Mouse (Mus musculus): ENCODE results near the gene Tmem51. TPM values are rescaled to one million over a fixed set of nuclear protein-coding genes. Genes with fewer than 3 reads are reported as not detected.

Tmem51 gene
- polyA plus RNA-seq, 1 experiment from 2014 or later, result 14.2 TPM

DNA sequence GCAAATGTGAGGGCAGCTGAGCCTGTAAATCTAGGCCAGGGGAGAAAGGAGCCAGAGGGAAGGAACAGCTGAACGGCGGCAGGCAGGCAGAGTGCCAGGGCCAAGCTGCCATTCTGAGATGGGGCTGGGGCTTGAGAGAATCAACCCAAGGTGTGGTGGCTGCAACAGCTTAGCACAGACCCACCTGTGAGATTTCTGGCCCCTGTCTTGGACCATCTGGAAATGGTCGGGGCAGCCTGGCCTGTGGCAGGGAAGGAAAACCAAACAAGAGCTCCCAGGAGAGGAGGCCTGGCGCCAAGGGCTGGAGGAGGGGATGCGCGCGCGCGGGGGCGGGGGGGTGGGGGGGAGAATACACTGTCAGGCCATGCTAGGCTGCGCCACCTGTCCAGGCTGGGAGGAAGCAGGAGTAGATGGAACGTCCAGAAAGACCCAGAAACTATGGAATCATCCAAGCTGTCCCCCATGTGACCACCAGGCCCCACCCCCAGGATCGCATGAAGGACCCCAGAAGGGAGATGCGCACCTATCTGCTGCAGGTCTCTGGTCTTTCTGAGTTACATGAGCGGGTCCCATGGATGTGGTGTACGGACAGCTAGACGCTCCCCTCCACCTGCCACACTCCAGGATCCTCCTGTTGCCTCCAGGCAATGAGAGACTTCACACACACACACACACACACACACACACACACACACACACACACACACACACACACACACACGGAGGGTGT is 3.0 kb downstream of the Tmem51 start:
- no peak overlapping the region for H3K9ac ChIP-seq
- H3K4me2 ChIP-seq (replicated peaks), result peak overlapping the region; percentile 38
- H3K4me1 ChIP-seq, result peaks cover 65% of the 10 kb centered on the region
- H3K27ac ChIP-seq, result peak overlapping the region; percentile 58; the same call in 1 of the 2 replicates
- H3K36me3 ChIP-seq, result no peaks in the 10 kb centered on the region
- 42% methylated on average over 18 of the region's 18 CpGs for WGBS
- ATAC-seq (ENCODE audit: low FRiP score, low read depth), result peak; percentile 25; the same call in 1 of the 2 replicates
- H3K9me3 ChIP-seq, result no peaks in the 10 kb centered on the region
- no peak overlapping the region for H3K4me3 ChIP-seq
- H3K27me3 ChIP-seq, result peaks cover 13% of the 10 kb centered on the region

DNA sequence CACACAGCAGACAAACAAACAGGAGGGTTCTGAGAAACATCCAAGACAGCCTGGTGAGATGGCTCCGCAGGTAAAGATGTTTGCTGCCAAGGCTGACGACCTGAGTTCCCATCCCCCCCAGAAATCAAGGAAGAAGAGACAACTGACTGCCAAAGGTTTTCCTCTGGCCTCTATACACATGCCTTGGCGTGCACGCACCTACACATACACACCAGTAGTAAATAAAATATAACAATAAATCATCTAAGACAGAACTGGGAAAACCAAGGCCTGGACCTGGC is 3.7 kb downstream of the Tmem51 start:
- Histone ChIP-seq H3K36me3 (no peaks in the 10 kb centered on the region), H3K4me3 (no peak overlapping the region), H3K27ac (0 out of 2 replicates have a peak overlapping the region, but pooled peaks have one; percentile 44), H3K4me2 (replicated peaks) (peak overlapping the region; percentile 38), H3K4me1 (peaks cover 69% of the 10 kb centered on the region), H3K27me3 (peaks cover 7% of the 10 kb centered on the region; the same call in 1 of the 2 replicates), H3K9ac (no peak overlapping the region), H3K9me3 (no peaks in the 10 kb centered on the region)
- WGBS, result 69% methylated on average over 4 of the region's 4 CpGs
- ATAC-seq (ENCODE audit: low FRiP score, low read depth), result no peak

DNA sequence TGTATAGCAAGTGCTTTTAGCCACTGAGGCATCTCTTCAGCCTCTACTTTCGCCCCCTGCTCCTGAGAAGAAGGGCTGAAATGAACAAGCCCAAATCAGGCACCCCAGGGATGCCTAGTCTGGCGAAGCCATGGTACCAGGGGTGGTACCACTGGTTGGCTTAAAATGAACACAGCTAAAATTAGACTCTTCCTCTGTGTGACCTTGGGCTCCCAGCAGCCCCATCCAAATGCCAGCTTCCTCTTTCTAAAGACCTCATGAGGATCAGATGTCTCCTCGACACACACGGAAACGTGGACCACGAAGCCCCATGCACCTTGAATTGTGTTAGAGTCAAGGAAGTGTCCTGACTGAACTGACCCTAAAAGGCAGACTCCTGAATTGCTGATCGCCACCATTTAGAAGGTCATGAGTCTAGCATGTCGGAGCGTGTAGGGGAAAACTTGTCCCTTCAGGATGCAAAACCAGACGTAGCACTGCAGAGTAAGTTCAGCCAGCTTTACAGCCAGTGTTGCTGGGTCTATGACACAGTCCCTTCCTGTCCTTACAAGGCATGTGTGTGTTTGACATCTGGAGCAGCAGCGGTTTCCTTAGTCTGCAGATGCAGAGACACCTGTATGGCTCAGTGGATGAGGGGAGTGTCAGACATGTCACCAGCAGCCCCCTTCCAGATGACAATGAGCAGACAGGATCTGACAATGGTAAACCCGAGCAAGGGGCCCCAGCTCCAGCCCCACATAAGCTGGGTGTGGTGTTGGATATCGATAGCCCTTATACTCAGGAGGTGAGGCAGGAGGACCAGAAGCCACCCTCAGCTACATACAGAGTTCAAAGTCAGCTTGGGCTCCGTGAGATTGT is 4.2 kb downstream of the Tmem51 start:
- H3K4me2 ChIP-seq (replicated peaks), result peak overlapping the region; percentile 38; the same call in 1 of the 2 replicates
- H3K4me3 ChIP-seq, result no peak overlapping the region
- H3K36me3 ChIP-seq, result no peaks in the 10 kb centered on the region
- no peak for ATAC-seq (ENCODE audit: low FRiP score, low read depth)
- WGBS, result 70% methylated on average over 14 of the region's 14 CpGs
- H3K9ac ChIP-seq, result no peak overlapping the region
- H3K27ac ChIP-seq, result no peak overlapping the region
- peaks cover 69% of the 10 kb centered on the region for H3K4me1 ChIP-seq
- 0 out of 2 replicates have a peak, but pooled peaks cover 5% of the 10 kb centered on the region for H3K27me3 ChIP-seq
- H3K9me3 ChIP-seq, result no peaks in the 10 kb centered on the region

DNA sequence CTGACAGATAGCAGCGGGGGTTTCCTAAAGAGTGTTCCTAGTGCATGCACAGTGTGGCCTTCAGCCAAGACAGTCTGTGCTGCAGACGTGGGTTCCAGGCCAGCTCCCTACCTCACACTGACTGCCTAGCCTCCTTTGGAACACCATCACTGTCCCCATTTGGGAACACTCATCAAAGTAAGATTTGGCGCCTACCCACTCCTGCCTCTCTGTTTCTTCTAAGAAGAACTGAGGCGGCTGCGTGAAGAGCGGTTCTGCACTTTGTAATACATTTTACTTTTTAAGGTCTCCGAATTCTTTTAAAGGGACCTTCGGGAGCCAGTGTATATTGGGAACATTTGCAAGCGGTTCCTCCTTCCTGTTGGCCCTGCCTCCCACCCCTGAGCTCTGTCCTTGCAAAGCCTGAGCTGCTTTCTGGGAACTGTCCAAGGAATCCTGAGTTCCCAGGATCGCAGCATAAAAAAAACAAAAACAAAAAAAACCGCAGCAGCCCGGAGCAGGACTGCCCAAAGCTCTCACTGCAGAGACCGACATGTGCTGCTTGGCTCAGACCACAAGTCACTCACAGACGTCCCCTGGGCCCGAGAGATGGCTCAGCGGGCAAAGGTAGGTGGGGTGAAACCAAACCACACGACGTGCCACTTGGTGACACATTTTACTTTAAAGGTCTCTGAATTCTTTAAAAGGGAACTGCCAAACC is 6.4 kb downstream of the Tmem51 start:
- Histone ChIP-seq H3K9ac (no peak overlapping the region), H3K27me3 (0 out of 2 replicates have a peak, but pooled peaks cover 5% of the 10 kb centered on the region), H3K4me3 (no peak overlapping the region), H3K27ac (no peak overlapping the region), H3K4me1 (peaks cover 73% of the 10 kb centered on the region), H3K9me3 (no peaks in the 10 kb centered on the region), H3K4me2 (replicated peaks) (peak overlapping the region; percentile 42), H3K36me3 (no peaks in the 10 kb centered on the region)
- WGBS, result 32% methylated on average over 18 of the region's 18 CpGs
- ATAC-seq (ENCODE audit: low FRiP score, low read depth), result 0 out of 2 replicates have a peak, but pooled peaks have one; percentile 9

DNA sequence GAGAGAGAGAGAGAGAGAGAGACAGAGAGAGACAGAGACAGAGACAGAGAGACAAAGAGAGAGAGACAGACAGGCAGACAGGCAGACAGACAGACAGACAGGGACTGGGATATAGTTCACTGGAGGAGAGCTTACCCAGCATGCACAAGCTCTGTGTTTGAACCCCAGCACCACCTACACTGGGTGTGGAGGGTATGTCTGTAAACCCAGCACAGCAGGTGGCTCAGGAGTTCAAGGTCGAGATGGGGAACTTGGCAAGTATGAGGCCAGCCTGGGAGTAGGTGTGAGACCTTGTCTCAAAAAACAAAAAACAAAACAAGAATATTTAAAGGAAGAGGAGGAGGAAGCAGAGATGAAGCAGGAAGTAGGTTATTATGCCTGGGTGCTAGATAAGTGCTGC is 7.2 kb downstream of the Tmem51 start:
- Histone ChIP-seq H3K27ac (no peak overlapping the region), H3K9me3 (no peaks in the 10 kb centered on the region), H3K9ac (no peak overlapping the region), H3K36me3 (no peaks in the 10 kb centered on the region), H3K4me2 (replicated peaks) (no peak overlapping the region), H3K27me3 (0 out of 2 replicates have a peak, but pooled peaks cover 3% of the 10 kb centered on the region), H3K4me3 (no peak overlapping the region), H3K4me1 (peaks cover 73% of the 10 kb centered on the region)
- 45% methylated on average over 1 of the region's 1 CpGs for WGBS
- no peak for ATAC-seq (ENCODE audit: low FRiP score, low read depth)

DNA sequence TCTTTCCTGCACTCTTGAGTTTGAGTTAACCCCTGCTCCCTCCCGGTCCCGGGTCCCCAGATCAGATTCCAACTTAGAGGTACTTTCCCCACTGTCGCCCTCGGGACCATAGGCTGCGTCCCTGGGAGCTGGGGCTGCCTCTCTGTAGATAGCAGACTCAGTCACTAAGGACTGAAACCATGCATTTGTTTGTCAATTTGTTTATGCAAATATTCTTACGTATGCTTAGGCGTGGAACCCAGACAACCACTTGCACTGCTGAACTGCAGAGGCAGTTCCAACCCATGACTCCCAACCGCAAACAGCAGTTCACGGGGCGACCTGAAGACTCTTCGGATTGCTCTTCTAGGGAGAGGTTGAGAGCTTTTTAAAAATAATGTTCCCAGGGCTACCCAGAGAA is 8.2 kb downstream of the Tmem51 start:
- no peaks in the 10 kb centered on the region for H3K36me3 ChIP-seq
- H3K4me3 ChIP-seq, result no peak overlapping the region
- H3K4me2 ChIP-seq (replicated peaks), result no peak overlapping the region
- no peak for ATAC-seq (ENCODE audit: low FRiP score, low read depth)
- H3K27ac ChIP-seq, result no peak overlapping the region
- H3K27me3 ChIP-seq, result no peaks in the 10 kb centered on the region
- peaks cover 73% of the 10 kb centered on the region for H3K4me1 ChIP-seq
- no peaks in the 10 kb centered on the region for H3K9me3 ChIP-seq
- WGBS, result 88% methylated on average over 11 of the region's 11 CpGs
- H3K9ac ChIP-seq, result no peak overlapping the region

DNA sequence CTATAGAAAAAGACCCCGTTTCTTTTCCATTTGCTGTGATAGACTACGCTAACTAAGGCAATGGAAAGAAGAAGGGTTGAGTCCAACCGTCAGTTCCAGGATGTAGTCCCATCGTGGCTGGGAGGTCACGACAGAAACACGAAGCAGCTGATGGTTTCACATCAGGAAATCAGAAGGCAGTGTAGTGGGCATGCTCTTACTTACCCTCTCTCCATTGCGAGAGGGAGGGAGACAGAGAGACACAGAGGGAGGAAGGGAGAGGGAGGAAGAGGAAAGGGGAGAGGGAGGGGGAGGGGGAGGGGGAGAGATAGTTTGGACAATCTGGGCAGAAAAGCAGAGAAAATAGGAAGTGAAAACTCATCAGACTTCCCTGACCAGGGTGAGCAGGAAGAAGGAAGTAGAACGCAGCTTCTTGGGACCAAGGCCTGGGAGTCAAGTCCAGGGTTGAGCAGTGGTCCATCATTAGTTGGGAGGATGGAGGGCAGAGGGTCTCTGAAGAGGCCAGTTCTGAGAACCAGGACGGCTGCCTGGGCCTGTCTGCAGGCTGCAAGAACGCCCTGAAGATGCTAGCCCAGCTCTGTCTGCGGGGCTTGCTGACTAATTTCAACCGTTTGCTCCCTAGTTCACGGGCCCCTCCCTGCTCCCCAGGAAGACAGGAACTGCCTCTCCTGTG is 9.9 kb downstream of the Tmem51 start:
- WGBS, result 60% methylated on average over 13 of the region's 13 CpGs
- no peak overlapping the region for H3K27ac ChIP-seq
- H3K9me3 ChIP-seq, result no peaks in the 10 kb centered on the region
- H3K27me3 ChIP-seq, result no peaks in the 10 kb centered on the region
- no peak overlapping the region for H3K4me2 ChIP-seq (replicated peaks)
- no peaks in the 10 kb centered on the region for H3K36me3 ChIP-seq
- H3K4me1 ChIP-seq, result peaks cover 67% of the 10 kb centered on the region
- H3K4me3 ChIP-seq, result no peak overlapping the region
- H3K9ac ChIP-seq, result no peak overlapping the region
- no peak for ATAC-seq (ENCODE audit: low FRiP score, low read depth)

DNA sequence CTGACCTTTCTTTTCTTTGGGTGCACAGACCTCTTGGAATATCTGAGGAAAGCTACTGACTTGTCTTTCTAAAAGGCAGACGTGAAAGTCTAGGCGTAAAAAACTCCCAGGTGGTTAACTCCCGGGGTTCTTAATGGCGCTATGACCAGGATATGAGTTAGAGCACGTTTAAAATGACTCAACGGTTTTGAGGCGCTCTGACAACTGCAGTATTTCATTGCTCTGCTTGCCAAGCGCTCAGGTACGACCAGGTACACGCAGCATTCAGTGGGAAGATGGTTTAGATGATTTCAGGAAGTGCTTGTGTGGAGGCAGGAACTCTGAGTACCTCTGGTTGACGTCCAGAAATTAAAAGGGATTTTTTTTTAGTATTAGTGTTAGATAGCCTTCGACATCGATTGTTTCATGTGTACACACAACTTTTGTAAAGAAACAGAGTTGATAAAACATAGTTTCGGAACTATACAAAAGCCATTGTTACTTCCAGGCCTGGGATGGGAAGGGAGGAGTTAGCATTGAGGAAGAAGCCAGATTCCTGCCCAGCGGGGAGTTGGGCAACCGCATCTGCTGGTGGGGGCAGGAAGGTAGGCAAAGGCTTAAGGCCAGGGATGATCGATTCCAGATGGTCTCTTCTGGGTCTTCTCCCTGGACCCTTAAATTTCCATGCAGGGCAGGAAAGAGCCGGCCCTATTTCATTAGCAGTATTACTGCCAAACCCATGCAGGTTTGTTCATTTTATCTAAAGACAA is 12.7 kb downstream of the Tmem51 start:
- Histone ChIP-seq H3K27ac (peak overlapping the region; percentile 40; the same call in 1 of the 2 replicates), H3K9me3 (no peaks in the 10 kb centered on the region), H3K4me3 (no peak overlapping the region), H3K36me3 (no peaks in the 10 kb centered on the region), H3K9ac (no peak overlapping the region), H3K27me3 (no peaks in the 10 kb centered on the region; the same call in 1 of the 2 replicates), H3K4me1 (peaks cover 70% of the 10 kb centered on the region), H3K4me2 (replicated peaks) (peak overlapping the region; percentile 30)
- WGBS, result 8% methylated on average over 18 of the region's 18 CpGs
- 0 out of 2 replicates have a peak, but pooled peaks have one; percentile 32 for ATAC-seq (ENCODE audit: low FRiP score, low read depth)

DNA sequence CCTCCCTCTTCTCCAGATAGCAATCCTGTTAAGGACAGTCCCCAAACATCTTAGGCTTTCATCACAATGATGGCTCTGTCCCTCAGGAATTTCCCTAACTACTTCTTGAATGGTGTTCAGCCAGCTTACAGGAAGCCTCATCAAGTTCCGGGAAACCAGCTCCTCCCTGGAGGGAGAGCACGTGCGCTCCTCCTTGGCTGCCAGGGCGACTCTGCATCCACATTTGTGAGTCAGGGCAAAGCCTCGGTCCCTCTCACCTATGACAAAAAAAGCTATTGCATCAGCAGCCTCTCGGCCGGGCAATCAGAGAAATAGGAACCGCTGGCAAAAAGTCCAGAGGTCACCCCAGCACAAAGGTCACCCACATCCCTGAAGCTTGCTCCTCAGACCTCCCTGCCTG is 13.3 kb downstream of the Tmem51 start:
- no peak overlapping the region for H3K9ac ChIP-seq
- no peaks in the 10 kb centered on the region for H3K9me3 ChIP-seq
- no peak for ATAC-seq (ENCODE audit: low FRiP score, low read depth)
- H3K27ac ChIP-seq, result peak overlapping the region; percentile 40; the same call in 1 of the 2 replicates
- no peaks in the 10 kb centered on the region for H3K36me3 ChIP-seq
- H3K4me1 ChIP-seq, result peaks cover 75% of the 10 kb centered on the region
- 11% methylated on average over 8 of the region's 8 CpGs for WGBS
- no peak overlapping the region for H3K4me3 ChIP-seq
- no peaks in the 10 kb centered on the region; the same call in 1 of the 2 replicates for H3K27me3 ChIP-seq
- H3K4me2 ChIP-seq (replicated peaks), result peak overlapping the region; percentile 30; the same call in 1 of the 2 replicates

DNA sequence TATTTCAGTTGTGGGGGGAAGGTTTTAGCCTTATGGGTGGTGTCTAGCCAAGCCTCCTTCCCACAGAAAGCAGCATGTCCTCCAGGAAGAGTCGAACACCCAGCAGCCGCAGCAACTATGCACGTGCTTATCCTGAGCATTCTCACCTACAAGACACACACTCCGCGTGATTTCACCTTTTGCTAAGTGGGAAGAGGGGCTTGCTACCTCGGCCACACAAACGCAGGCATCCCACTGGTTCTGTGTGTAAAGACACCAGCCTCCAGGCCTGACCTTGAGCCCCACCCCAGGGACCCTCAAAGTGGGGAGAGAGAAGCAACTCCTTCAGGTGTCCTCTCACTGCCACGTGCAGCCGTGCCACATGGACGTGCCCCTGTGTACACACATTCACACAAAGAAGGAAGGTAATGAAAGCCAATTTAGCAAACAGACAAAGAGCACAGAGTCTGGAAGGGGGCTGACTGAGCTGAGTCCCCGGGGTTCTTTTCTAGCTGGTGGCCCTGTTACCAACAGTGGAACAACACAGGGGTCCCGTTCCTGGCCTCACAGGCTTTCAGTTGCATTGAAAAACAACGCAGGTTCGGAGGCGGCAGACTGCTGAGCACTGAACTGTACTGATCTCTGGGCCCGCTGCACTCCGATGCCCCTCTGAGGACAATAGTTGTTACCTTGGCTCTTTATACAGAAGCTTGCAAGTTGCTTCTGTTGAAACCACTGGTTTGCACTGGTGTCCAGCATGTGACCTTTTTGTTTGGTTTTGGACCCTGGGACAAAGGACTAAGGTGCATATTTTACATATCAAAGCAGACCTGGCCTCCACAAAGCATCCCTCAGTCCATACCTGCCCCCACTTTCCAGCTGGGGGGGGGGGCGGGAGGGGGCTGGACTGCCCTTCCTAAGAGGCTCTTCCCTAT is 14.9 kb downstream of the Tmem51 start:
- H3K27me3 ChIP-seq, result no peaks in the 10 kb centered on the region; the same call in 1 of the 2 replicates
- H3K9me3 ChIP-seq, result no peaks in the 10 kb centered on the region
- 50% methylated on average over 18 of the region's 18 CpGs for WGBS
- H3K4me2 ChIP-seq (replicated peaks), result no peak overlapping the region
- no peak overlapping the region for H3K4me3 ChIP-seq
- H3K36me3 ChIP-seq, result no peaks in the 10 kb centered on the region
- H3K4me1 ChIP-seq, result peaks cover 70% of the 10 kb centered on the region
- no peak overlapping the region for H3K9ac ChIP-seq
- no peak for ATAC-seq (ENCODE audit: low FRiP score, low read depth)
- H3K27ac ChIP-seq, result no peak overlapping the region

Measured in limb, embryonic 13.5 days (tissue).